Mouse (Mus musculus): Measurements from ENCODE around the gene Psmb9.
"Not testable (repeated sequence)": the region's sequence is repeated elsewhere in the genome, so short reads cannot be mapped to it uniquely, and the experiment has no call there.

DNA sequence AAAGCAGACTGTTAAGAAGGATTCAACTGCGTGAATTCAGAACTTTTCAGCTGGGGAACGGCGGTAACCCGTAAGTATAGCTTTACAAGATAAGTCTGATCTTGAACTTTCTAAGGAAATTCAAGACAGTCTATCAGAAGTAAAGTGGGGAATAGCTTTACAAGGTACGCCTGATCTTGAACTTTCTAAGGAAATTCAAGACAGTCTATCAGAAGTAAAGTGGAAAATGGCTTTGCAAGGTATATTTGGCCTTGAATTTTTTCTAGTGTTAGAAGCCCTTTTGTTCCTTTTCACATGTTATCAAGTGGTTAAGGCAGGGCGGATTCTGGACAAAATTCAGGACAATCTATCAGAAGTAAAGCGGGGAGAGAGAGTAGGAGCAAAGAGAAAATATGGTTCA, 32.2 kb upstream of the Psmb9 start:
- not testable (repeated sequence) for TF ChIP-seq CTCF, EP300 (IDR thresholded peaks at IDR 0.05; ENCODE audit: low read depth)
